Mouse (Mus musculus) heart, postnatal 0 days (tissue): Measurements from ENCODE around the gene Cxcl10.

Source experiments
- CTCF ChIP-seq: IDR thresholded peaks from 2 replicates; pipeline ENCODE4 v1.5.1; 2016; ENCODE audit warnings: antibody characterized with exemption, control low read depth, low read depth
- EP300 ChIP-seq: IDR thresholded peaks from 2 replicates; pipeline ENCODE4 v1.6.1; 2016; ENCODE audit warnings: antibody characterized with exemption, low read depth

GRCm38 (mm10) chr5:92395764-92396163, 47.1 kb upstream of the Cxcl10 start:
- TF ChIP-seq EP300 (no peak), CTCF (no peak)
